Mouse (Mus musculus): ENCODE results near the gene Sox6.

Sox6 gene

DNA sequence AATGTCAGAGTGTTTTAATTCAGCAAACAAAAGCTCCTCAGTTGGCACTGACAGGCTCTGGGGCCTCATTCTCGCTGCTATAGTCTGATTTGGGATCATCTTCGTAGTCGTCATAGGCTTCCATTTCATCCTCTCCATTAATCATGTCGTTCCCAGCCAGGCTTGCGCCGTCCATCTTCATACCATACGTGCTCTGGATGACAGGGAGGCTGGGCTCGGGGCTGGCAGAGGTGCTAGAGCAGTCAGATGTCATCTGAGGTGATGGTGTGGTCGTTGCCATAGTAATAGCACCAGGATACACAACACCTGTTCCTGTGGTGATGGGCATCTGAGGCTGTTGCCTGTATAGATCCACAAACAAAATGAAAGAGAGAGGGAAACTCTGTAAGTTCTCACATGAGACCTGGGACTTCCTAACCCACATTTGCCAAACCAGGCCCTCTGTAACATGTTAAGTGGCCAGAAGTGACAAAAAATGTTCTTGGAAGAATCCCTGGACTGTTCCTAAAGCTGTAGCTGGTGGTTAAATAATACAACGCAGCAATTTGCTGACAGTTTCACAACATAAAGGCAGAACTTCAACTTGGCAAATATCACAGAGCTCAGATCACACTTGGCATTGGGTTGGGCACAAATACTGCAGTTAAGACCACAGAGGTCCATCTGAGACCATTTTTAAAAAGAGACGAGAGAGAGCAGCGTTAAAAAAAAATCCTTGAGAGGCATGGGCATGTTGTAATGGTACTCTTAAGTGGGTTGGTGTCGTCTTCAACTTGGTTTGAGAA, 561.5 kb downstream of the Sox6 start:
- WGBS, result 79% methylated on average over 13 of the region's 13 CpGs

DNA sequence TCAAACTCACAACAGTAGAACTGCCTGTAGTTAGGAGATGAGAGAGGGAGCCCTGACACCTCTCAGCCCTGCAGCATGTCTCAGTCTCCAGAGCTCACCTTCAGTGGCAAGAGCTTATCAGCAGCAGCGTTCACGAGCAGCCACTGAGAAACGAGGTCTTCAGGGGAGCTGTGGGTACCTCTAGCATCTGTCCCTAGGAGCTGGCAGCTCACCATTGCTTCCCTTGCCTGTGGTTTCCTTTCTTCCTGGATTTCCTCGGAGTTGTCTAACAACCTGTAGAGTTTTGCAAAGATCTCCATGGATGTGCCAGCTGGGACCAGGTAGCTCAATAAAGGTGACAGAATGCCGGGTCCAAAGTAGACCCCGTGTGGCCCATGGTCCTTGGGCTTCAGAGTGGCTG, 563.4 kb downstream of the Sox6 start:
- WGBS, result 91% methylated on average over 6 of the region's 6 CpGs

DNA sequence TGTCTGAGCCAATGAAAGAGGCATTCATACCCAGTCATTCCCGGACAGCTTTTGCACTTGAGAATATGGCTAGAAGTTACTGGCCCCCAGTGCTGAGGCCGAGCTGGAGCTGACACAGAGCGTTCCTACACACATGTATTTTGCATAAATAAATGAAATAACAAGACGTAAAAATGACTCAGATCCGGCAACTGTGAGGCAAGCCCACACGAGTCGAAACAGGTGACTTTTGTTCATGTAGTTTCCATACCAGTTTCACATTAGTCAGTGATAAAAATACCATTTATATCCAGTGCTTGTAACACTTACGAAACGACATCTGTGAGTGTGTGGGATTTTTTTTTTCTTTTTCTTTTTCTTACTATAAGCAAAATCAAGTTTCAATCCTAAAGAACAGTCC, 564.5 kb downstream of the Sox6 start:
- WGBS, result 44% methylated on average over 9 of the region's 9 CpGs

DNA sequence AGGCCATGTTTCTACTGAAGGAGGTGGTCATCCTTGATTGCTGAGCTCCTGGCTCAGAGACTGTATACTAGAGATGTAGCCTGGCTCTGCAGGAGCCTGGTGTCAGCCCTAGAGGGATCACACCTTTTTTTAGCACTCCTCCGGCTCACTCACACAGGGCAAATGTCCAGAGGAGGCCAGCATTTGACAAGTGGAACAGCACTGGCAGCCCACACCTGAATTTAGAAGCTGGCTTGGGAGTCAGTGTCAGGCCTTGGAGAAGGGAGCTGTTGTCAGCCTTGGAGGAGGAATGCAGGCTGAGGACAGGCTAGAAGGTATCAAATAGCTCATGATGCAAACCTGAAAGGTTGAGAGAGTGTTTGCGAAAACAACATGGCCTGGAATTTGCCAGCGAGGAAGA, 565.7 kb downstream of the Sox6 start:
- 83% methylated on average over 3 of the region's 3 CpGs for WGBS

DNA sequence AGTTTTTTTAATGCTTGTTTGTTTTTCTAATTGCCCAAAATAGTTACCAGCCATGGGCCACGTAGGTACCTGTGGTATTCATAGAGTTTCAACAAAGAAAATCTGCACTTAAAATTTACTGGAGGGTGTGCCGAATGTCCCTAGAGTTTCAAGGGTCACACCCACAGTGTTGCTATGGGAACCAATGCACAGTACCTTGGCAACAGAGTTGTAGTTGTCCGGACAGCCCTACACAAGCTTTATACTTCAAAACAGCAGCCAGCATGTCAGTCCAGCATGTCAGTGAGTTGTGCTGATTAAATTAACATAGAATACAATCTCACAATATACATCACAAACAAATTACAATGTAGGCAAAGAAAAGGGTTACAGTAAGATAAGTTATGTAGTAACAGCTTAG, 567.1 kb downstream of the Sox6 start:
- 61% methylated on average over 3 of the region's 3 CpGs for WGBS

DNA sequence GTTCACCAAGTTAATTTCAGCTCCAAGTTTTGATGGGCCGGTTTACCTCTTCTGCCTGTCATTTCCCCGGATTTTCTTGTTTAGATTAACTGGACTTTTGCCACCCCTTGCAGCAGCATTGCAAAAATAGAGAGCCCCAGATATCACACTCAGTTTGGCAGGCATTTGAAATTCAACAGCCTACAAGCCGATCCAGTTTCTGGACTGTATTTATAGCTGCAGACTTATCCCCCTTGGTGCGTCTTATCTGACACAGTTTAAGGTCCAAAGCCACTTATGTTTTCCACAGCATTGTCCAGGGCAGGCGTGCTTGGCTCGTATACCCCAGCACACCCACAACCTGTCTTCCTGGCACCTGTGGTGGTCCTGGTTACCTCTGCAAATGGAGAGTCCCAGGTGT, 571.8 kb downstream of the Sox6 start:
- 43% methylated on average over 6 of the region's 6 CpGs for WGBS

DNA sequence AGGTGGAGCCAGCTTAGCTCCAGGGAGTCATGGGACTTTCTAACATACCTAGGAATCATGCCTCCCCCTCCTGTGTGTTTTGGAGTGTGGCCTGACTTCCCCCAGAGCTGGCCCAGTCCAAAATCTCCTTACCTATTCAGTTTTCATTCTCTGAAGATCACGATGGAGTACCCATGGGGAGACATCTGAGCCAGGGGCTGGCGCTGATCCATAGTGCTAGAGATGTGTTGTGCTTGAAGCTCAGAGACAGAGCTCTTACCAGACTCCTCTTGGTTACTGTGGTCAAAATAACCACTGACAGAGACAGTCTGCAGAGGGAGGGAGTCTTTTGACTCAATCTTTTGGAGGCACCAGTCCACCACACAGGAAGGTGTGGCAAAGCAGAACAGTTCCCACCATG, 575.2 kb downstream of the Sox6 start:
- WGBS, result 85% methylated on average over 2 of the region's 2 CpGs

DNA sequence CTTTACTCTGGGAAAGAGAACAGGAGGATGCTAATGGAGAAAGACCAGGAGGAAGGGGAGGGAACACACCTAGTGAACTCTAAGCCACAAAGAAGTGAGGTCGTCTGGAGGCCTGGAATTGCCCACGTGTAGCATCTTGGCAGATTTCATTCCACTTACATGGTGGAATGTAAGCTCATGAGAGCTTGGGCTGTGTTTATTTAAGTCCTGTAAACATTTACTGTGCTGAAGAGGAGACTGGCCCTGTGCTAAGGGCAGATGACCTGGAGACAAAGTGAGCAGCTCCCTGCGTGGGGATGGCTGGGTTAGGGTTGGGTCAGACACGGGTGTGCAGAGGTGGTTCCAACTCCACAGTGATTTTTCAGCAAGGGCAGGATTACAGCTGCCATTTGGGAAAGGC, 576.3 kb downstream of the Sox6 start:
- WGBS, result 80% methylated on average over 4 of the region's 4 CpGs

DNA sequence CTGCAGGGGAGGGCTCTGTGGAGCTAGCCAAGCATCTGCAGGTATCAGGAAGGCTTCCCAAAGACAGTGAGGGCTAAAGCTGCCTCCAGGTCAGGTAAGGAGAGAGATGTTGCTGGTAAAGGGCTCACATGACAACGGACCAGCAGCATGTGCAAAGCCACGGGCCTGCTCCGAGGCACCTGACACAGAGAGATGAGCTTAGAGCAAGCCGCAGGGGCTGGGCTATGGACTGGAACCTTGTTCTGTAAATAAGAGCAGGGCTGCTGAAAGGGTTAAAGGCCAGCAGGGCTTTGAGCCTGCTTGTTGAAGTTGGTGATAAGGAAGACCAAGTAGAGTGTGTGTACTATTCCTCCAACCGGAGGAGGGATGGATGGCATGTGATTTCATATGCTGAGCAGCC, 583.6 kb downstream of the Sox6 start:
- WGBS, result 96% methylated on average over 5 of the region's 5 CpGs

DNA sequence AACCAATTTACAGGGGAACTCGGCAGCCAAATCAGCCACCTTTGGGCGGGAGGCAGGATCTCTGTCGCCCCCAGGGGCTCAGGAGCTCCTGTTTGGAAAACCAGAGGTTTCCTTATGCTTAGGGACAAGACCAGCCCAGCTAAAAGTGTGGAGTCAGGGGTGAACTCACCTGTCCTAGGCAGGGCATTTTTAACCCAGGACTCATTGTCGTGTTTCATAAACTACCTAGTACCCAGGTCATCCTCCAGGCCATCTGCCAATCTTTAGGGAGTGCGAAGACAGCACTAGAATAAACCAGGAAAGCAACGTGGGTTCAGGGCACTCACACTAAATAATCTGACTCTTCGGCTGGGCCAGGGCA, 584.9 kb downstream of the Sox6 start:
- 76% methylated on average over 7 of the region's 7 CpGs for WGBS

DNA sequence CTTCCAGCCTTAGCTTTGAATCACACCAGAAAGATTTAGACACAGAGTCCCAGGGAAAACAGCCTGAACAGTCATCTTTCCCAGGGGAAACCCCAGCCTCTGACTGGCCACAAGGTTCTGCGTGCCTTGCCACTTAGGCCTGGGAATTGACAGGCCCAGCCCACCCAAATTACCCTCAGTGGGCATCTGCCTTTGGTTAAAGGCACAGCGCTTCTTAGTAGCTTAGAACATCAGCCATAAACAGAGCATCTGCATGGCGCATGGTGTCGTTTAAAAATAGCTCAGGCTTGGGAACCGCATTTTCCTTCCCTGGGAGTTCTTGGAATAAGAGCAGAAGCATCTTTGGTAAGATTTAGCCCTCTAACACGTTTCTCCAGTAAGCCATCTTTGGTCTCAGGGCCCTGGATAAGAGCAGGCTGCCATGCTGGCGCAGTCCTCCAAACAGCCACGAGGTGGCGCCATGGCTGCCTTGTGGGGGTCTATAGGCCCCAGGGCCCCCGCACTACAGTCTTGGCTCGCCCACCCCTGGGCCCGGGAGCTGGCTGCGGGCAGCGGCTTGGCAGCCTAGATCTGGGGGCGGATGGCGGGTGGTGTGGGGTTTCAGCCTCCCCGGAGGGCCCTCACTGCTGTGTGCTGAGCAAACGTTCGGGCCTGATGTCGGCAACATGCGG, 585.4 kb downstream of the Sox6 start:
- 30% methylated on average over 21 of the region's 21 CpGs for WGBS

DNA sequence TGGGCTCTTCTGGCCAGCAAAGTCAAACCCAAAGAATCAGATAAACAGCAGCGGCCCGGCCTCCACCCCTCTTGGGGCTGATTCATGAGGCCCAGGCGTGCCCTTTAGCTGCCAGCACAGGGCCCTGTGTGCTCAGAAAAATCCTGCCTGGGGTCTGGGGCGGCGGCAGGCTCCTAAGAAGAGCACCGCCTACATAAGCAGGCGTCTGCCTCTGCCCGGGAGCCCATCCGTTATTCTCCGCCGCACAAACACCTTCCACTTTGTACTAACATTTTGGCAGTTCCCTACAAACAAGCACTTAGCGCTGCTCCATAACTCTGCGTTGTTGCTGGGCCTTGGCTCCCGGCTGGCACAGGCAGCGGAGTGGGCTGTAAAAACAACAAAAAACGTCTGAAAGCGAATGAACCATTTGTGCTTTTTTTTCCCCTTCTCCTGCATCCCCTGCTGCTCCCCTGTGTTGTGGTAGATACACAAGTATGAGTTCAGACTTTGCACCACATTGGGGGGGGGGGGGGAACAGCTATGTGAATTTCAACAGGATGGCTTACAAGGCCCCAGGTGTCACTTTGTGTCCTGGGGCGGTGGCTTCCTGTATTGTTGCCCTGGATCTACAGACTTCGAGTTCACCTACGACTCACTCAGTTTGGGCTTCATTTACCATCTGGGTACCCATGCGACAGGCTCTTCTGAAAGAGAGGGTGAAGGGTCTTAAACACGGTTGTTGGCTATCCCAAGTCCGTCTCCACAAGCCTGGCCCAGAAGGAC, 588.0 kb downstream of the Sox6 start:
- WGBS, result 47% methylated on average over 23 of the region's 23 CpGs

DNA sequence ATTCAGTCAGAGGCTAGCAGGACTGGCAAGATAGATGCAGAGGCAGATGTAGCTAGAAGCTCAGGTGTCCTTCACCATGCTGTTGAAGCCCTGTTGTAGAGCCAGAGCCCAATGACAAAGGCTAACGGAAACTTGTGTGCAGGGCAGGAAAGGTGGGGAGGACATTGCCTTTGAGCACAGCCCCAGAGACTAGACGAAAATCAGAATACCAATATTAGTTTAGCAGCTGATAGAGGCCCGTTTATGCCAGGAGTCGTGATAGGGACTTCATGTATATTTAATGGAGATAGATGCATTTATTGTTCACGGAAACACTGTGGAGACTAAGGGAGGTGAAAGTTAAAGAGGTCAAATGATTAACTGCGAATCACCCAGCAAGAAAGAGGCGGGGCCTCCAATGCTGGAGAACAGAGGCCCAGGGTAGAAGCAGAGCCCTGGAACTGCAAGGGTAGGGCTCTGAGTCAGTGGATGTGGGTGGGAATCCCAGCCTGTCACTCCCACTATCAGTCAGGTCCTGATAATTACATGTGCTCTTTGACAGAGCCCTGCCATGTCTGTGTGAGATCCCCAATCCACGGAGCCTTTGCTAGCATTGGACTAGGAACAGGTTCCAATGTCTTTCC, 590.1 kb downstream of the Sox6 start:
- WGBS, result 96% methylated on average over 8 of the region's 8 CpGs

DNA sequence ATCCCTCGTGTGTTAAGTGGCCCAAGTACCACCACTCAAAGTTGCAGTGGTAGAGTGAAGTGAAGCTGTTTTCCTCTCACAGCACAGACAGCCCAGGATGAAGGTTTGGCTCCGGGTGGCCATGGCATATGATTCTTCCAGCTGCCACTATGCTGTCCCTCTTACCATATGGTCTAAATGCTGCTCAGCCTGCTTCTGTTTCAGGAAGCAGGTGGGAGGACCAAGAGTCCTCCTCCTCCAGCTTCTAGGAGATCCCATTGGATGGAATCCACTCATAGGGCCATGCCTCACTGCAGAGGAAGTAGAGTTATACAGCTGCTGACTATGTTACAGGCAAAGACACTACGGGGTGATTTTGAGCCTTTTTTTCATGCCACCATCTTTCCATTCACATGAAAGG, 591.5 kb downstream of the Sox6 start:
- 53% methylated on average over 3 of the region's 3 CpGs for WGBS

DNA sequence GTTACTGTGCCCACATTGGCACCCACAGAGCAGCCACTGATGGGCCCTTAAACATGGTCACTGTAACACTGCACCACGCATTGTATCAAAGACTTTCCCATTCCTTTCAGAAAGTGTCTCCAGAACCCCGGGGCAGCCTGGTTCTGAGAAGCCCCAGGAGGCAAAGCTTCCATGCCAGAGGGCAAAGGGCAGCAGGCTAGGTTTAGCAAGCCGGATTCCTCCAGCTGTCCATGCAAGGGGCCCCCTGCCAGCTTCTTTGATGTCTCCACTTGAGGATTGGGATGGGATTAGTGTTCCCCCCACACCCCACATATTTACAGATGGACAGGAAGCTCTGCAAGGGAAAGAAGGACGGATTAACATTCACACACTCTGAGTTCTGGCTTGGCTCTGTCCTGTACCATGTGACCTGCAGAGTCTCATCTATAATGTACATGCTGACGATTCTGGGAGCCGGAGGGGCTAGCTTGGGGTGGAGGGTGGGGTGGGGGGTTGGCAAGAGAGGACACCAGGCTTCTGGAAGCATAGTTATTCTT, 592.0 kb downstream of the Sox6 start:
- WGBS, result 54% methylated on average over 6 of the region's 6 CpGs

DNA sequence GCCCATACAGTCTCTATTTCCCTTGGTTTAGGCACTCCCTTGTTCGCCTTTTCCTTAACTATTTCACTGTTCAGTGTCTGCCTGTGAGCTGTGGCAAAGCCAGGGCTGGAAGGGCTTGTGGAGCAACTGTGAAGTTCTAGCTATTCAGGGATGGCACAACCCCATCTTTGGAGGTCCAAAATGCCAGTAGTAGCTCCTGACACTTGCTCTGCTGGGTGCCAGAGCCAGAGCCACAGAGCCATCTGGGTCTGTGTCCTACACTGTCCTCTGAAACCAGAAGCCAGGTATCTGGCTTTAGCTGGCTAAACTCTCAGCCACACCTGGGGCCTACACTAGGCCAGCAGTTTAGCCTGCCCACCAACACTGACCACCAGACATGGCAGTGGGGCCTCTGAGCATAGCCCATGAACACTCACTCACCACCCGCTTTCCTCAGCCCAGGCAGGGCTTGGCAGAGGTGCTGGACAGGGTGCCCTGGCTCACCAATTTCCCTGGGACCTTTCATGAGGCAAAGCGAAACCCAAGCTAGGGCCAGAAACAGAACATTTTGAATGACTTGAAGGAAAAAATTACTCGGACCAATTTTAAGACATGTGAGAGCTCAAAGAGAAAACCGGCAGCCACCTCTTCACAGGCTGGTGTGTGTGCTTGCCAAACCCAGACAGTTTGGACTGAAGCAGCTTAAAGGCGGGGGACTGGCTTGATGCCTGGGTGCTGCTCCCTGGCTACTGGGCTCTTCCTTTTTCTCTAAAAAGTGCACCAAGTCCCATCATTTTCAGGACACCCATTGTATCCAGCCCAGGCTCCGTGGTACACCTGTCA, 612.2 kb downstream of the Sox6 start:
- 47% methylated on average over 7 of the region's 7 CpGs for WGBS

DNA sequence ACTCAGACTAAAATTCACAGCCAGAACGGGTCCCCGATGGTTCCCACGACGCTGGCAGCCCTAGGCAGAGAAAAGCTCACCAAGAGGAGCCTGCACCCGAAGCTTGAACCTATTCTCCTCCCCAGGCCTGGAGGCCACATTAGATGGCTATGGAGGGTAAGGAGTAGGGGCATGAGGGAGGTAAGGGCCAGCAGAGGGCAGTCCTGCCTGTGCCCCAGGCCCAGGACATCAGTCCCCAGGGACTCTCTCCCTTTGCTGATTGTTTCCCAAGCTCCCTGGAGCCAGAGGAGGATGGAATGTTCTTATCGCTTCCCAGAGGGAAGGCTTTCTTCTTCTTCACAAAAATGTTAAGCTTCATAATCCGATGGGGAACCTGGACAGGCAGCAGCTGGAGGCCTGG, 615.8 kb downstream of the Sox6 start:
- 90% methylated on average over 7 of the region's 7 CpGs for WGBS

DNA sequence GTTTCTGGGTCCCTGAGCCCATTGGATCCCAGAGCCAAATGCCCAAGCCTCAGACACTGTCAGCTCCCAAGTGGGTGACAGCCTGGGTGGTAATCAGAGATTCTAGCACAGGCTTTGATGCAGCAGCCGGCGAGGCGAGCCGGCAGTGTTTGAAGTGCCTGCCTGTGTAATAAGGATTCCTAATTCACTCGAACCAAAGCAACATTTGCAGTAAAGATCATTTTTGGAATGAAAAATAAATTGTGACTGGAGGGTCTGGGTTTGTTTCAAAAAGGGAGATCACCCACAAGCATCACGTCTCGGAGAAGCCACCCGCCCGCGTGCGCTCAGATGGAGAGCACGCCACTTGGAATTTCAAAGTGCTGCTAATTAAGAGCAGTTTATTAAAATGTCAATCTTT, 617.6 kb downstream of the Sox6 start:
- WGBS, result 51% methylated on average over 12 of the region's 12 CpGs

Measured in cerebral cortex, adult 2 months (tissue).